Mouse (Mus musculus) ES-E14 (cell line): ENCODE results near the gene Zfyve1.

Experiments used
- CHD2 ChIP-seq: IDR thresholded peaks from 2 replicates; pipeline ENCODE4 v1.6.1; 2014; ENCODE audit warnings: mild to moderate bottlenecking, low read depth, low read length, inconsistent platforms
- HCFC1 ChIP-seq: IDR thresholded peaks from 2 replicates; pipeline ENCODE4 v1.6.1; 2012; ENCODE audit warnings: low read length, inconsistent platforms, borderline replicate concordance; ENCODE audit not compliant: insufficient read depth

- no peak for TF ChIP-seq HCFC1
- no peak for TF ChIP-seq CHD2
Observed at GRCm38 (mm10) chr12:83510586-83510985, 86.4 kb downstream of the Zfyve1 start.
